Mouse (Mus musculus): ENCODE measurements around the gene Cacnb3.

DNA sequence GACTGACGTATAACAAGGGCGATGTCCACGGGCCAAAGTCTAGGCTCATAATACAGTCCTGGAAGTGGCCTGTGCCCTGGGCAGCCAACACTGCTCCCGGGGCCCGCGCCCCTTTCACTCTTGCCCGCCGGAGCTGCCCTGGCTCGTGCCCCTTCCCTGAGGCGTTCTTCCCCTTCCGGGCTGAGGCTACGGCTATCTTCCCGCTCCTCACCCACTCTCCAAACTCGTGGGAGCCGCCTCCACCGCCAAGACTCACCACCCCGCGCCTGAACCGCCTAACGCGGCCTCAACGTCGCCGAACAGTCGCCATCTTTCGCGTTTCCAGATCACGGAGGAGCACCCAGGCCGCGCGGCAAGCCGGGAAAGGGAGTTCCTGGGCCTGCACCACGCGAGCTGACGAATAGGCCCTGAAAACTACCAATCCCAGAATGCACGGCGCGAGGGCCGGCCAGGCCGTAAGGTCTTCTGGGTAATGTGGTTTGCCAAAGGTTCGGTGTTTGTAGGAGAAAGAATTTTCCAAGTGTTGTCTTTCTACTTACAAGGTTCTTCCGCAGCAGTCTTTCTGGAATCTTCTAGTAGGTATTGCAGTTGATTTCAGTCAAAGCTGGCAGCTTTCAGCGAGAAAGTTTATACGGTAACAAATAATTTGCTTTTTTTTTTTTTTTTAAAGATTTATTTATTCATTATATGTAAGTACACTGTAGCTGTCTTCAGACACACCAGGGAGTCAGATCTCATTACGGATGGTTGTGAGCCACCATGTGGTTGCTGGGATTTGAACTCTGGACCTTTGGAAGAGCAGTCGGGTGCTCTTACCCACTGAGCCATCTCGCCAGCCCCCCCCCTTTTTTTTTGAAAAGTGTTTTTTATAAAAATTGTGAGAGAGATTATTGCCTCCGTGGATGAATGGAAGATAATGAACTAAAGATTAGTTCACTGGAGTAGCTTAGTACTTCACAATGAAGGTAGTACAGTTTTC lies 32.2 kb downstream of the Cacnb3 start, which contains the start of gene Ddx23:
- TF ChIP-seq CTCF (IDR thresholded peaks at IDR 0.05; ENCODE audit: low read depth, low read length) (no peak), POLR2A (IDR thresholded peaks at IDR 0.05; ENCODE audit: borderline replicate concordance, low read depth, low read length) (0 out of 2 replicates have a peak, but pooled peaks have one; percentile 61)
